Mouse (Mus musculus) splenic B cell, adult 2 months (primary cell): ENCODE data around the gene Scd4.

Experiments used
- DNase-seq: peaks from one replicate; pipeline ENCODE4 v3.0.0-alpha.2; 2011; ENCODE audit warnings: low read depth, low spot score
- H3K27me3 ChIP-seq: 2 replicates; pipeline ENCODE4 v1.6.1; 2012; ENCODE audit warnings: mild to moderate bottlenecking, low read length, moderate library complexity, mixed read lengths; ENCODE audit not compliant: control insufficient read depth, poor library complexity, insufficient read depth, severe bottlenecking
- H3K36me3 ChIP-seq: 2 replicates; pipeline ENCODE4 v1.6.1; 2012; ENCODE audit warnings: mild to moderate bottlenecking, low read length, moderate library complexity, mixed read lengths; ENCODE audit not compliant: control insufficient read depth, poor library complexity, insufficient read depth, severe bottlenecking

Scd4 gene

GRCm38 (mm10) chr19:44295741-44296140 lies 37.2 kb upstream of the Scd4 start:
- peaks cover 14% of the 10 kb centered on the region for H3K36me3 ChIP-seq
- peak; percentile 93 for DNase-seq
- H3K27me3 ChIP-seq = no peaks in the 10 kb centered on the region

- H3K27me3 ChIP-seq = no peaks in the 10 kb centered on the region
- peaks cover 17% of the 10 kb centered on the region for H3K36me3 ChIP-seq
- DNase-seq = no peak
Measured at GRCm38 (mm10) chr19:44296186-44296585, 36.7 kb upstream of the Scd4 start.

- peak; percentile 35 for DNase-seq
- Histone ChIP-seq H3K36me3 (peaks cover 23% of the 10 kb centered on the region), H3K27me3 (no peaks in the 10 kb centered on the region)
Measured at GRCm38 (mm10) chr19:44297068-44297760, 35.7 kb upstream of the Scd4 start.

GRCm38 (mm10) chr19:44297862-44298261 lies 35.0 kb upstream of the Scd4 start:
- Histone ChIP-seq H3K36me3 (peaks cover 27% of the 10 kb centered on the region), H3K27me3 (no peaks in the 10 kb centered on the region)
- no peak for DNase-seq

GRCm38 (mm10) chr19:44299078-44299477 lies 33.8 kb upstream of the Scd4 start:
- DNase-seq = no peak

GRCm38 (mm10) chr19:44299902-44300301 lies 33.0 kb upstream of the Scd4 start:
- DNase-seq = no peak
- no peaks in the 10 kb centered on the region for H3K27me3 ChIP-seq

More at GRCm38 (mm10) chr19:44299078-44299477, 33.8 kb upstream of the Scd4 start:
- Histone ChIP-seq H3K27me3 (no peaks in the 10 kb centered on the region), H3K36me3 (peaks cover 32% of the 10 kb centered on the region)

GRCm38 (mm10) chr19:44300520-44300919 lies 32.4 kb upstream of the Scd4 start:
- Histone ChIP-seq H3K36me3 (peaks cover 34% of the 10 kb centered on the region), H3K27me3 (no peaks in the 10 kb centered on the region)
- no peak for DNase-seq

More at GRCm38 (mm10) chr19:44299902-44300301, 33.0 kb upstream of the Scd4 start:
- peaks cover 32% of the 10 kb centered on the region for H3K36me3 ChIP-seq

- Histone ChIP-seq H3K27me3 (no peaks in the 10 kb centered on the region), H3K36me3 (peaks cover 34% of the 10 kb centered on the region)
- no peak for DNase-seq
Measured at GRCm38 (mm10) chr19:44301176-44301575, 31.7 kb upstream of the Scd4 start.

- H3K27me3 ChIP-seq = no peaks in the 10 kb centered on the region
- no peak for DNase-seq
- H3K36me3 ChIP-seq = peaks cover 36% of the 10 kb centered on the region
Measured at GRCm38 (mm10) chr19:44301671-44302305, 31.1 kb upstream of the Scd4 start.

GRCm38 (mm10) chr19:44302901-44303300 lies 30.0 kb upstream of the Scd4 start:
- H3K27me3 ChIP-seq = no peaks in the 10 kb centered on the region
- no peak for DNase-seq
- H3K36me3 ChIP-seq = peaks cover 37% of the 10 kb centered on the region

- DNase-seq = no peak
- H3K27me3 ChIP-seq = no peaks in the 10 kb centered on the region
- H3K36me3 ChIP-seq = peaks cover 36% of the 10 kb centered on the region
Measured at GRCm38 (mm10) chr19:44303502-44303901, 29.4 kb upstream of the Scd4 start.

GRCm38 (mm10) chr19:44304419-44304818 lies 28.5 kb upstream of the Scd4 start:
- no peak for DNase-seq
- no peaks in the 10 kb centered on the region for H3K27me3 ChIP-seq
- peaks cover 35% of the 10 kb centered on the region for H3K36me3 ChIP-seq

GRCm38 (mm10) chr19:44304851-44305510 lies 27.9 kb upstream of the Scd4 start:
- DNase-seq = no peak
- Histone ChIP-seq H3K27me3 (no peaks in the 10 kb centered on the region), H3K36me3 (peaks cover 35% of the 10 kb centered on the region)

GRCm38 (mm10) chr19:44305701-44306100 lies 27.2 kb upstream of the Scd4 start:
- DNase-seq = no peak
- H3K27me3 ChIP-seq = no peaks in the 10 kb centered on the region
- H3K36me3 ChIP-seq = peaks cover 31% of the 10 kb centered on the region

- DNase-seq = no peak
- H3K27me3 ChIP-seq = no peaks in the 10 kb centered on the region
- peaks cover 29% of the 10 kb centered on the region for H3K36me3 ChIP-seq
Measured at GRCm38 (mm10) chr19:44306171-44306570, 26.7 kb upstream of the Scd4 start.
